Mouse (Mus musculus) intestine, embryonic 16.5 days (tissue): ENCODE results near the gene Hexim2. TPM values are rescaled to one million over a fixed set of nuclear protein-coding genes. Genes with fewer than 3 reads are reported as not detected.

Source experiments
- ATAC-seq: fragments of 200-750 bp; cut with Nextera tagmentation; 2 replicates; pipeline ENCODE4 v1.8.0; 2017; ENCODE audit warnings: moderate TSS enrichment, moderate library complexity
- H3K27ac ChIP-seq: fragments of 300-500 bp; sonication (generic); 2 replicates; pipeline ENCODE4 v1.5.1; 2014; ENCODE audit warnings: mild to moderate bottlenecking, low read length
- H3K27me3 ChIP-seq: fragments of 300-500 bp; sonication (generic); replicated peaks from 2 replicates; pipeline ENCODE4 v1.6.1; 2014; ENCODE audit warnings: low read length, control low read depth, mixed read lengths; ENCODE audit not compliant: control insufficient read depth, insufficient read depth
- H3K36me3 ChIP-seq: fragments of 300-500 bp; sonication (generic); 2 replicates; pipeline ENCODE4 v1.6.1; 2014; ENCODE audit warnings: low read length, control low read depth; ENCODE audit not compliant: control insufficient read depth, insufficient read depth
- H3K4me1 ChIP-seq: fragments of 300-500 bp; sonication (generic); 2 replicates; pipeline ENCODE4 v1.6.1; 2014; ENCODE audit warnings: low read length, control low read depth, mixed read lengths; ENCODE audit not compliant: control insufficient read depth, insufficient read depth
- H3K4me2 ChIP-seq: fragments of 300-500 bp; sonication (generic); 2 replicates; pipeline ENCODE4 v1.6.1; 2014; ENCODE audit warnings: low read depth, low read length, control low read depth
- H3K4me3 ChIP-seq: fragments of 300-500 bp; sonication (generic); 2 replicates; pipeline ENCODE4 v1.5.1; 2014; ENCODE audit warnings: mild to moderate bottlenecking, low read length
- H3K9ac ChIP-seq: fragments of 300-500 bp; sonication (generic); 2 replicates; pipeline ENCODE4 v1.6.1; 2014; ENCODE audit warnings: low read depth, low read length
- H3K9me3 ChIP-seq: fragments of 300-500 bp; sonication (generic); 2 replicates; pipeline ENCODE4 v1.6.1; 2016; ENCODE audit warnings: low read length, control low read depth; ENCODE audit not compliant: control insufficient read depth
- WGBS: fragments of 180-500 bp; shearing (Covaris S2); extraction: QIAGEN DNeasy Blood & Tissue Kit; methylation state at CpG from one replicate; pipeline ENCODE4 v1.1.7; 2014; 5-methylcytosine and 5-hydroxymethylcytosine counted together
- polyA plus RNA-seq: library from polyadenylated mRNA; unstranded; fragments of >200 nt; fragmentation: Nextera tagmentation; extraction: Ambion mirVana; gene quantifications from 2 replicates; pipeline ENCODE4 v1.2.1, GENCODE M21; 2015

The Hexim2 gene
- polyA plus RNA-seq, 1 experiment from 2014 or later: 5.8 TPM

- H3K4me3 ChIP-seq: no peak overlapping the region
Observed at GRCm38 (mm10) chr11:103139951-103140762, 7.9 kb downstream of the Hexim2 start.

GRCm38 (mm10) chr11:103140763-103141100, 8.5 kb downstream of the Hexim2 start:
- WGBS: 25% methylated on average over 6 of the region's 6 CpGs

More at GRCm38 (mm10) chr11:103139951-103140762, 7.9 kb downstream of the Hexim2 start:
- WGBS: 65% methylated on average over 14 of the region's 14 CpGs
- H3K4me1 ChIP-seq: peaks cover 47% of the 10 kb centered on the region
- H3K27ac ChIP-seq: peak overlapping the region; percentile 98
- no peaks in the 10 kb centered on the region for H3K9me3 ChIP-seq
- peak overlapping the region; percentile 62 for H3K9ac ChIP-seq
- H3K36me3 ChIP-seq: no peaks in the 10 kb centered on the region; the same call in 1 of the 2 replicates
- H3K27me3 ChIP-seq: no peaks in the 10 kb centered on the region
- no peak for ATAC-seq
- 0 out of 2 replicates have a peak overlapping the region, but pooled peaks have one; percentile 24 for H3K4me2 ChIP-seq

DNA sequence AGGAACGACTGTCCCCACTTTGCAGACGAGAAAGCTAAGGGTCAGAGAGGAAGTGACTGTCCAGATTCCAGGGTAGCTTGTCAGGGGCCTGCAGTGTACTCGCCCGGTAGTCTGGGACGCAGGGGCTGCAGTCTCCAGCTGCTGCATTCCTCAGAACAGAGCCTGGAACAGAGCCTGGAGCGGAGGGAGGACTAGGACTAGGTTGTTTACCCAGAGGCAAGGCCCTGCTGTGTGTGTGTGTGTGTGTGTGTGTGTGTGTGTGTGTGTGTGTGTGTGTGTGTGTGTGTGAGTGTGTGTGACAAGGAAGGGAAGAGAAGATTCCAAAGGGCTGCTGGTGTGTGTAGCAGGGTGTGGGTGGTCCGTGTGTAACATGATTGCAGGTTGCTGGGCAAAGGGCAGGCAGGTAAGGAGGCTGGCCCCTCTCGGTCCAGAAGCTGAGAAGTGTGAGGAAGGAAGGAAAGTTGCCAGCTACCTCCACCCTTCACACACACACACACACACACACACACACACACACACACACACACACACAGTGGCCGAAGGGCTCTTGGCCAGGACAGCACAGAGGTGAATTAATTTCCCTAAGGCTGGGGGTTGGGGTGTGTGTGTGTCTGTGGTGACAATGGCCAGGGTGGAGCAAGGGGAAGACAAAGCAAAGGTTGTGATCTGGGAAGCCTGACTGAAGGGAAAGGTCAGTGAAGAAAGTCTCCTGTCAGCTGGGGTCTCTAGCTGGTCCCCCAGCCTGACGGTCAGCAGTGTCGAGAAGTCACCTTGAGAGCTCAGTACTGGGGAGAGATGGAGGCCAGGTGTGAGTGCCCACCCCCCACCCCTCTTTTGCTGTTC, 9.1 kb downstream of the Hexim2 start:
- Histone ChIP-seq H3K27me3 (no peaks in the 10 kb centered on the region), H3K27ac (peak overlapping the region; percentile 98), H3K4me3 (peak overlapping the region; percentile 15; the same call in 1 of the 2 replicates), H3K4me2 (peak overlapping the region; percentile 31), H3K36me3 (no peaks in the 10 kb centered on the region; the same call in 1 of the 2 replicates), H3K4me1 (peaks cover 49% of the 10 kb centered on the region), H3K9ac (peak overlapping the region; percentile 62), H3K9me3 (no peaks in the 10 kb centered on the region)
- WGBS: 9% methylated on average over 11 of the region's 11 CpGs
- ATAC-seq: peak; percentile 90

More at GRCm38 (mm10) chr11:103140763-103141100, 8.5 kb downstream of the Hexim2 start:
- Histone ChIP-seq H3K36me3 (no peaks in the 10 kb centered on the region; the same call in 1 of the 2 replicates), H3K4me3 (no peak overlapping the region), H3K27ac (peak overlapping the region; percentile 98), H3K9ac (peak overlapping the region; percentile 62), H3K27me3 (no peaks in the 10 kb centered on the region), H3K4me2 (0 out of 2 replicates have a peak overlapping the region, but pooled peaks have one; percentile 24), H3K9me3 (no peaks in the 10 kb centered on the region), H3K4me1 (peaks cover 49% of the 10 kb centered on the region)
- ATAC-seq: peak; percentile 37

DNA sequence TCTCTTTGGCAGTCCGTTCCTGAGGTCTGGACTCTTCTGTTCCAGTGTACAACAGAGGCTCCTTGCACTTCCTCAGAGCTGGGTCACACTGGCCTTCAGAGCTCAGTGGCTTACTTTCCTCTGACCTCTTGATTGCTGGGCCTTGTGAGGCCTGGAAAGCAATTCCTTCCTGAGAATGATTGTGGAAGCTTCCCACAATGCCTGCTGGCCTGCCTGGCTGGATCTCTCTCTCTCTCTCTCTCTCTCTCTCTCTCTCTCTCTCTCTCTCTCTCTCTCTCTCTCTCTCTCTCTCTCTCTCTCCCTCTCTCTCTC, 9.7 kb downstream of the Hexim2 start:
- peak overlapping the region; percentile 15; the same call in 1 of the 2 replicates for H3K4me3 ChIP-seq
- H3K4me1 ChIP-seq: peaks cover 49% of the 10 kb centered on the region
- no peaks in the 10 kb centered on the region; the same call in 1 of the 2 replicates for H3K36me3 ChIP-seq
- H3K4me2 ChIP-seq: peak overlapping the region; percentile 31
- peak overlapping the region; percentile 98 for H3K27ac ChIP-seq
- peak; percentile 15; the same call in 1 of the 2 replicates for ATAC-seq
- H3K9me3 ChIP-seq: no peaks in the 10 kb centered on the region
- no peaks in the 10 kb centered on the region for H3K27me3 ChIP-seq
- H3K9ac ChIP-seq: peak overlapping the region; percentile 54
- 45% methylated on average over 1 of the region's 1 CpGs for WGBS

DNA sequence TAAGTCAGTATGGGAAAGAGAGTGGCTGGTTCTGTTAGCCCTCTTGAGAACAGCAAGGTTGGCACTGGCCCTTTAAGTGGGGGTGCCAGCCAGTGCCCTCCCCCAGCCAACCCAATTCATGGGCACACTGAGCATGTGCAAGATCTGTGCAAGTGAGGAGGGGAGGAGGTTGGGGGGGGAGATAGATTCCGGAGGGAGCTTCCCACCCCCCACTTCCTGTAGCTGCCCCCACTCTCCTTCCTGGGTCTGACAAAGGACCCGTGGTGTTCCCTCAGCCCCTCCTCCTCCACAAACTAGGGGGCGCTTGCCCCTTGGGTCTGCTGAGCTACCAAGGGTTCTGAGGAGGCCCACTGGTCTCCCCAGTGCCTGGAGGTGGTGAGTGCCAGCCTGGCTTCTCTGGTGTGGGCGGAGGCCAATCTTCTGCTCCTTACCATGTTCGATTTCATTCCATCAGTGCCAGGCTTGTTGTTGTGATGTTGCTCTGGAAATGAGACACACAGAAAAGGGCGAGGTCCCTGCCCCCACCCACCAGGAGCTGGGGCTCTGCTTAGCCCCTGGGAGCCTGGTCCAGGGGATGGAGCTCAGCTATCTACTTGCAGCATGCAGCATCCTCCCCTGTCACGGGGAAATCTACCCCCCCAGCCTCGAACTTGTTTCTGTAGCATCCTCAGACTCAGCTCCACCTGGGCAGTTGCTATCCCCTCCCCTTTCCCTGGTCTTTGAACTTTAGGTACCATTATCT, 10.4 kb downstream of the Hexim2 start:
- Histone ChIP-seq H3K27ac (peak overlapping the region; percentile 98), H3K9me3 (no peaks in the 10 kb centered on the region), H3K36me3 (no peaks in the 10 kb centered on the region; the same call in 1 of the 2 replicates), H3K4me2 (peak overlapping the region; percentile 31), H3K9ac (peak overlapping the region; percentile 54), H3K4me3 (peak overlapping the region; percentile 10), H3K4me1 (peaks cover 53% of the 10 kb centered on the region), H3K27me3 (no peaks in the 10 kb centered on the region)
- WGBS: 25% methylated on average over 8 of the region's 8 CpGs
- ATAC-seq: peak; percentile 25

- Histone ChIP-seq H3K9ac (0 out of 2 replicates have a peak overlapping the region, but pooled peaks have one; percentile 6), H3K4me2 (no peak overlapping the region)
Observed at GRCm38 (mm10) chr11:103144309-103145285, 12.4 kb downstream of the Hexim2 start.

DNA sequence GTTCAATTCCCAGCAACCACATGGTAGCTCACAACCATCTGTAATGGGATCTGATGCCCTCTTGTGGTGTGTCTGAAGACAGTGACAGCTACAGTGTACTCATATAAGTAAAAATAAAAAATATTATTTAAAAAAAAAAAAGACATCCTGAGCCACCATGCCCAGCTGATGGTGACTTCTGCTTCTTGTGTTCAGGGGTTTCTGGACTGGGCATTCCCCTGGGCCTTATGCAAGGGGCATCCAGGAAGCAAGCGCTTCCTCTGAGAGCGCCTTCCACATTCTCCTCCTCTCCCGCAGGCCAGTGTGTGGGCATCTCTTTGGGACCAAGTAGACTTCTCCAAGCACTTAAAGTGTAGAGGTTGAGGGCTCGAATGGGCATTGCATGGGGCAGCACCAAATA, 14.2 kb downstream of the Hexim2 start:
- Histone ChIP-seq H3K27ac (no peak overlapping the region), H3K4me2 (no peak overlapping the region), H3K4me1 (peaks cover 38% of the 10 kb centered on the region), H3K9ac (no peak overlapping the region), H3K4me3 (no peak overlapping the region), H3K36me3 (no peaks in the 10 kb centered on the region), H3K9me3 (no peaks in the 10 kb centered on the region), H3K27me3 (no peaks in the 10 kb centered on the region)
- no peak for ATAC-seq
- WGBS: 87% methylated on average over 4 of the region's 4 CpGs

More at GRCm38 (mm10) chr11:103144309-103145285, 12.4 kb downstream of the Hexim2 start:
- H3K9me3 ChIP-seq: no peaks in the 10 kb centered on the region
- H3K36me3 ChIP-seq: no peaks in the 10 kb centered on the region
- H3K4me3 ChIP-seq: no peak overlapping the region
- no peaks in the 10 kb centered on the region for H3K27me3 ChIP-seq
- peak; percentile 17 for ATAC-seq
- 44% methylated on average over 12 of the region's 12 CpGs for WGBS
- peak overlapping the region; percentile 35 for H3K27ac ChIP-seq
- peaks cover 54% of the 10 kb centered on the region for H3K4me1 ChIP-seq

- Histone ChIP-seq H3K27me3 (no peaks in the 10 kb centered on the region), H3K4me2 (no peak overlapping the region), H3K9me3 (no peaks in the 10 kb centered on the region), H3K36me3 (no peaks in the 10 kb centered on the region), H3K9ac (no peak overlapping the region), H3K27ac (0 out of 2 replicates have a peak overlapping the region, but pooled peaks have one; percentile 15), H3K4me3 (no peak overlapping the region), H3K4me1 (peaks cover 26% of the 10 kb centered on the region)
- WGBS: 65% methylated on average over 4 of the region's 4 CpGs
- ATAC-seq: no peak
Observed at GRCm38 (mm10) chr11:103147766-103148165, 15.5 kb downstream of the Hexim2 start.
